Mouse (Mus musculus): Measurements from ENCODE around the gene Fstl4.

GRCm38 (mm10) chr11:52850071-52850470 is 85.6 kb downstream of the Fstl4 start:
- TF ChIP-seq GATA1 (IDR thresholded peaks at IDR 0.05; ENCODE audit: borderline replicate concordance, low read length) (no peak), FLI1 (IDR thresholded peaks at IDR 0.05; ENCODE audit: low read length) (no peak)

Measured in megakaryocyte, embryonic 14.5 days (primary cell).